Mouse (Mus musculus): ENCODE measurements at regions not wholly inside any gene's neighbourhood (a gene's known extent, or its start where the extent isn't known, plus 50 kb on each side); places are given as distances from the start of the nearest gene placed in this dataset.

- Histone ChIP-seq H3K79me2 (ENCODE audit: control insufficient read depth, insufficient read depth, low read length, poor library complexity) (no peaks in the 10 kb centered on the region), H3K4me1 (ENCODE audit: control insufficient read depth in 1 of 2, insufficient read depth in 2 of 2, low read length in 2 of 2) (peaks cover 2 to 14% of the 10 kb centered on the region in 2 experiments; a peak in 3 of 4 replicates), H3K4me3 (ENCODE audit: control insufficient read depth in 1 of 2, insufficient read depth in 1 of 2, low read depth in 2 of 2, low read length in 2 of 2) (no peak overlapping the region), H3K9ac (ENCODE audit: control insufficient read depth, low read depth, low read length, poor library complexity, severe bottlenecking) (no peak overlapping the region), H3K36me3 (ENCODE audit: control insufficient read depth in 1 of 2, insufficient read depth in 2 of 2, low read length in 2 of 2) (peaks cover 0 to 6% of the 10 kb centered on the region in 2 experiments; a peak in 2 of 4 replicates), H3K9me3 (replicated peaks; ENCODE audit: insufficient read depth, low read length) (no peaks in the 10 kb centered on the region), H3K27ac (ENCODE audit: control insufficient read depth, low read depth, low read length) (no peak overlapping the region), H3K27me3 (ENCODE audit: control insufficient read depth in 1 of 2, insufficient read depth in 2 of 2, low read length in 2 of 2) (peaks cover 11 to 13% of the 10 kb centered on the region in 2 experiments)
- no peak for DNase-seq (ENCODE audit: low read depth, low spot score)
- TF ChIP-seq ZC3H11A (IDR thresholded peaks at IDR 0.05; ENCODE audit: low read depth, low read length) (no peak), MAZ (IDR thresholded peaks at IDR 0.05; ENCODE audit: low read depth, low read length) (no peak), CHD2 (IDR thresholded peaks at IDR 0.05; ENCODE audit: low read length) (no peak), ZMIZ1 (IDR thresholded peaks at IDR 0.05; ENCODE audit: low read depth, low read length) (no peak), BHLHE40 (IDR thresholded peaks at IDR 0.05; ENCODE audit: borderline replicate concordance, low read depth, low read length) (no peak), TBP (IDR thresholded peaks at IDR 0.05; ENCODE audit: low read depth, low read length) (no peak), POLR2AphosphoS5 (IDR thresholded peaks at IDR 0.05; ENCODE audit: borderline replicate concordance, low read depth, low read length) (no peak), SIN3A (IDR thresholded peaks at IDR 0.05; ENCODE audit: low read length) (no peak), ZKSCAN1 (IDR thresholded peaks at IDR 0.05; ENCODE audit: low read depth, low read length) (no peak), GATA1 (IDR thresholded peaks at IDR 0.05; ENCODE audit: low read depth, low read length) (no peak), MYC (IDR thresholded peaks at IDR 0.05; ENCODE audit: low read depth, low read length) (no peak), ETS1 (IDR thresholded peaks at IDR 0.05; ENCODE audit: low read depth, low read length) (no peak), GABPA (IDR thresholded peaks at IDR 0.05; ENCODE audit: low read depth, low read length) (no peak)
Measured at GRCm38 (mm10) chr16:37725745-37726144, 50.9 kb upstream of the Fstl1 start.

GRCm38 (mm10) chr16:37715173-37715572, 60.9 kb upstream of the Ndufb4 start:
- H3K27me3 ChIP-seq (ENCODE audit: control insufficient read depth in 1 of 2, insufficient read depth in 2 of 2, low read length in 2 of 2): peaks cover 2 to 8% of the 10 kb centered on the region in 2 experiments
- TF ChIP-seq MEF2A (IDR thresholded peaks at IDR 0.05; ENCODE audit: extremely low read depth, insufficient replicate concordance, low read depth, low read length, poor library complexity, severe bottlenecking) (no peak), MYB (IDR thresholded peaks at IDR 0.05; ENCODE audit: low read depth, low read length) (no peak), POLR2A (IDR thresholded peaks at IDR 0.05; ENCODE audit: control insufficient read depth in 1 of 2, insufficient read depth in 1 of 2, low read depth in 1 of 2, low read length in 2 of 2, poor library complexity in 1 of 2) (no peak), POLR2AphosphoS2 (IDR thresholded peaks at IDR 0.05; ENCODE audit: low read length) (no peak), TBP (IDR thresholded peaks at IDR 0.05; ENCODE audit: low read depth, low read length) (no peak), ZC3H11A (IDR thresholded peaks at IDR 0.05; ENCODE audit: low read depth, low read length) (no peak), CHD2 (IDR thresholded peaks at IDR 0.05; ENCODE audit: low read length) (no peak), CTCF (IDR thresholded peaks at IDR 0.05 in 2 of 3, conservative IDR thresholded peaks at IDR 0.05 in 1 of 3; ENCODE audit: control insufficient read depth in 1 of 3, insufficient read depth in 1 of 3, low read depth in 2 of 3, low read length in 3 of 3, poor library complexity in 1 of 3, severe bottlenecking in 1 of 3) (no peak), ZNF384 (IDR thresholded peaks at IDR 0.05; ENCODE audit: low read depth, low read length) (peak; percentile 46; the same call in 1 of the 2 replicates)
- H3K4me1 ChIP-seq (ENCODE audit: control insufficient read depth in 1 of 2, insufficient read depth in 2 of 2, low read length in 2 of 2): 0 out of 4 replicates have a peak, but pooled peaks cover 0 to 3% of the 10 kb centered on the region in 2 experiments
- H3K9me3 ChIP-seq (replicated peaks; ENCODE audit: insufficient read depth, low read length): no peaks in the 10 kb centered on the region
- no peak overlapping the region for H3K27ac ChIP-seq (ENCODE audit: control insufficient read depth, low read depth, low read length)
- H3K4me3 ChIP-seq (ENCODE audit: control insufficient read depth in 1 of 2, insufficient read depth in 1 of 2, low read depth in 2 of 2, low read length in 2 of 2): no peak overlapping the region; a peak in 1 of 4 replicates
- no peaks in the 10 kb centered on the region for H3K79me2 ChIP-seq (ENCODE audit: control insufficient read depth, insufficient read depth, low read length, poor library complexity)
- peak; percentile 35 for DNase-seq (ENCODE audit: low read depth, low spot score)
- peaks cover 0 to 5% of the 10 kb centered on the region in 2 experiments; a peak in 2 of 4 replicates for H3K36me3 ChIP-seq (ENCODE audit: control insufficient read depth in 1 of 2, insufficient read depth in 2 of 2, low read length in 2 of 2)
- no peak overlapping the region for H3K9ac ChIP-seq (ENCODE audit: control insufficient read depth, low read depth, low read length, poor library complexity, severe bottlenecking)
